In the genomic region with DNA sequence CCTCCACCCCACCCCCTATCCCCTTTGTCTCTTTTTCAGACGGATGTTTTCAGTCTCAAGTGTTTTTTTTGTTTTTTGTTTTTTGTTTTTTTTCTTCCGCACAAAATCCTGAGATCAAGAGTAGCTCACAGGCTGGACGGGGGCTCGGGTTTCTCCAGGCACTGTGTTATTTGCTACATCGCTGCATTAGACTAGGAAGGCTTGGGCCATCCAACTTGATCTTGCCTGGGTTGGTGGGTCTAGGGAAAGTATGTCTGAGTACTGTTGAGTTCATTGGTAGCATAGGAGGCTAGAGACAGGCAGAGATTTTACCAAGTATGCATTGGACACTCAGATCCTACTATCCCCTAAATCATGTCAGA, we compare ENCODE assay signal across 16 mouse cellular contexts. TPM values are rescaled to one million over a fixed set of nuclear protein-coding genes. Genes with fewer than 3 reads are reported as not detected.
A peak's percentile ranks its signal among the peaks of the same experiment; 100 is the strongest.
DNase-seq lines count a peak whose midpoint lies in the region; ATAC-seq lines count a peak whose summit lies in the region.
"Had no signal": no experiment of that assay in that cellular context is flagged by ENCODE, and none has a peak within 500 bp of the region (broad histone marks: within the 10 kb centered on the region; RNA-seq: fewer than 3 reads in every experiment).

No protein-coding gene starts in this region.

- H3K36me3 ChIP-seq in neural tube, embryonic 11.5 days (ENCODE audit: control insufficient read depth, insufficient read depth, low read length), result no peaks in the 10 kb centered on the region
- H3K36me3 ChIP-seq in hindbrain, embryonic 10.5 days, result peaks cover 12% of the 10 kb centered on the region
- peaks cover 11% of the 10 kb centered on the region for H3K36me3 ChIP-seq in midbrain, embryonic 10.5 days
- no peaks in the 10 kb centered on the region for H3K36me3 ChIP-seq in kidney, embryonic 16.5 days (ENCODE audit: insufficient read depth, low read length)
- H3K36me3 ChIP-seq: kidney, embryonic 15.5 days had no signal

- no peaks in the 10 kb centered on the region for H3K9me3 ChIP-seq in neural tube, embryonic 11.5 days (ENCODE audit: control insufficient read depth, low read length)
- no peaks in the 10 kb centered on the region for H3K9me3 ChIP-seq in hindbrain, embryonic 10.5 days
- H3K9me3 ChIP-seq in midbrain, embryonic 10.5 days (replicated peaks), result no peaks in the 10 kb centered on the region
- H3K9me3 ChIP-seq in kidney, embryonic 16.5 days (ENCODE audit: low read length), result no peaks in the 10 kb centered on the region
- H3K9me3 ChIP-seq: kidney, embryonic 15.5 days had no signal

- peak overlapping the region; percentile 71 for H3K9ac ChIP-seq in neural tube, embryonic 11.5 days (ENCODE audit: low read length)
- no peak overlapping the region for H3K9ac ChIP-seq in kidney, embryonic 16.5 days (replicated peaks; ENCODE audit: low read length)
- H3K9ac ChIP-seq: kidney, embryonic 15.5 days had no signal

- H3K4me3 ChIP-seq in neural tube, embryonic 11.5 days (ENCODE audit: low read depth, low read length), result peak overlapping the region; percentile 33; the same call in 1 of the 2 replicates
- H3K4me3 ChIP-seq in hindbrain, embryonic 10.5 days, result peak overlapping the region; percentile 81
- peak overlapping the region; percentile 82 for H3K4me3 ChIP-seq in midbrain, embryonic 10.5 days
- no peak overlapping the region for H3K4me3 ChIP-seq in kidney, embryonic 16.5 days (ENCODE audit: low read length)
- H3K4me3 ChIP-seq: kidney, embryonic 15.5 days had no signal

- DNase-seq in neural tube, embryonic 11.5 days (ENCODE audit: low spot score), result peak; percentile 43
- DNase-seq in neural tube, embryonic 10.5 days (ENCODE audit: extremely low spot score, low spot score), result no peak
- DNase-seq in hindbrain, embryonic 10.5 days (ENCODE audit: low spot score), result no peak
- DNase-seq in midbrain, embryonic 10.5 days (ENCODE audit: low spot score), result no peak
- DNase-seq in spleen, postnatal 36 days (ENCODE audit: low spot score in 2 of 2), result no peak
- DNase-seq in urinary bladder, adult 2 months (ENCODE audit: low spot score), result no peak
- no peak for DNase-seq in natural killer cell, adult 2 months (ENCODE audit: low spot score in 2 of 2)
- DNase-seq: adrenal gland, postnatal 25 days; heart, adult 11 months; heart, postnatal 14 days; layer of hippocampus, postnatal 36 days had no signal

- 0 out of 2 replicates have a peak overlapping the region, but pooled peaks have one; percentile 34 for H3K27ac ChIP-seq in neural tube, embryonic 11.5 days (ENCODE audit: low read depth, low read length)
- peak overlapping the region; percentile 97 for H3K27ac ChIP-seq in hindbrain, embryonic 10.5 days
- peak overlapping the region; percentile 97 for H3K27ac ChIP-seq in midbrain, embryonic 10.5 days (replicated peaks)
- H3K27ac ChIP-seq in kidney, embryonic 16.5 days (ENCODE audit: low read length), result no peak overlapping the region
- H3K27ac ChIP-seq: kidney, embryonic 15.5 days had no signal

- ATAC-seq in neural tube, embryonic 11.5 days (ENCODE audit: insufficient read depth, low FRiP score, low TSS enrichment), result no peak
- ATAC-seq in kidney, embryonic 16.5 days (ENCODE audit: low FRiP score, low TSS enrichment), result no peak

- H3K4me2 ChIP-seq in neural tube, embryonic 11.5 days (ENCODE audit: low read depth), result peak overlapping the region; percentile 51
- H3K4me2 ChIP-seq in kidney, embryonic 16.5 days (replicated peaks; ENCODE audit: low read depth, low read length), result no peak overlapping the region
- H3K4me2 ChIP-seq: kidney, embryonic 15.5 days had no signal

- H3K27me3 ChIP-seq in neural tube, embryonic 11.5 days (ENCODE audit: control insufficient read depth, insufficient read depth, low read length), result peaks cover 68% of the 10 kb centered on the region
- H3K27me3 ChIP-seq in hindbrain, embryonic 10.5 days (ENCODE audit: insufficient read depth, poor library complexity, severe bottlenecking), result peaks cover 98% of the 10 kb centered on the region
- H3K27me3 ChIP-seq in midbrain, embryonic 10.5 days (ENCODE audit: low read depth, poor library complexity, severe bottlenecking), result peaks cover 98% of the 10 kb centered on the region
- H3K27me3 ChIP-seq in kidney, embryonic 16.5 days (ENCODE audit: insufficient read depth, low read length), result peaks cover 92% of the 10 kb centered on the region

- H3K4me1 ChIP-seq in neural tube, embryonic 11.5 days (ENCODE audit: control insufficient read depth, insufficient read depth, low read length), result peaks cover 6% of the 10 kb centered on the region
- peaks cover 59% of the 10 kb centered on the region for H3K4me1 ChIP-seq in hindbrain, embryonic 10.5 days (replicated peaks)
- H3K4me1 ChIP-seq in midbrain, embryonic 10.5 days, result peaks cover 74% of the 10 kb centered on the region
- peaks cover 3% of the 10 kb centered on the region; the same call in 1 of the 2 replicates for H3K4me1 ChIP-seq in kidney, embryonic 16.5 days (ENCODE audit: insufficient read depth, low read length)

- WGBS in neural tube, embryonic 11.5 days, result 3% methylated on average over 5 of the region's 5 CpGs
- WGBS in hindbrain, embryonic 10.5 days, result 2% methylated on average over 5 of the region's 5 CpGs
- WGBS in midbrain, embryonic 10.5 days, result 2% methylated on average over 5 of the region's 5 CpGs
- 4% methylated on average over 5 of the region's 5 CpGs for WGBS in kidney, embryonic 16.5 days

RNA-seq across cellular contexts. Expression of gene Gm10837, which starts 7.4 kb away (rescaled TPM):
- 0.51 and 0.54 TPM in 2 replicates for polyA plus RNA-seq in neural tube, embryonic 11.5 days (2014; fragmentation: Nextera tagmentation; extraction: Ambion mirVana)
- polyA plus RNA-seq in hindbrain, embryonic 10.5 days (2016; fragmentation: Nextera tagmentation; extraction: Ambion mirVana), result 0.24 and 0.29 TPM in 2 replicates
- 0.07 and 0.25 TPM in 2 replicates for polyA plus RNA-seq in midbrain, embryonic 10.5 days (2016; fragmentation: Nextera tagmentation; extraction: Ambion mirVana)
- polyA plus RNA-seq in kidney, embryonic 16.5 days (2015; fragmentation: Nextera tagmentation; extraction: Ambion mirVana), result not detected in 2 replicates
- not detected in 2 replicates for polyA plus RNA-seq in urinary bladder, adult 2 months (2012; rRNA removed)
- polyA plus RNA-seq: kidney, embryonic 15.5 days; liver, embryonic 16.5 days; spleen, adult 2 months; thymus, postnatal 0 days had no signal

RNA-seq across cellular contexts. Expression of gene Zic2, which starts 7.8 kb away (rescaled TPM):
- polyA plus RNA-seq in neural tube, embryonic 11.5 days (2014; fragmentation: Nextera tagmentation; extraction: Ambion mirVana), result 6.3 and 7.6 TPM in 2 replicates
- 7.2 and 10.1 TPM in 2 replicates for polyA plus RNA-seq in hindbrain, embryonic 10.5 days (2016; fragmentation: Nextera tagmentation; extraction: Ambion mirVana)
- polyA plus RNA-seq in midbrain, embryonic 10.5 days (2016; fragmentation: Nextera tagmentation; extraction: Ambion mirVana), result 5.7 and 6.4 TPM in 2 replicates
- not detected in 2 replicates for polyA plus RNA-seq in kidney, embryonic 16.5 days (2015; fragmentation: Nextera tagmentation; extraction: Ambion mirVana)
- 0.07 TPM in 1 of 2 replicates, not detected in the other for polyA plus RNA-seq in urinary bladder, adult 2 months (2012; rRNA removed)
- polyA plus RNA-seq: kidney, embryonic 15.5 days; liver, embryonic 16.5 days; spleen, adult 2 months; thymus, postnatal 0 days had no signal

RNA-seq across cellular contexts. Expression of gene Zic5, which starts 17.5 kb away (rescaled TPM):
- polyA plus RNA-seq in neural tube, embryonic 11.5 days (2014; fragmentation: Nextera tagmentation; extraction: Ambion mirVana), result 10.3 and 10.8 TPM in 2 replicates
- polyA plus RNA-seq in hindbrain, embryonic 10.5 days (2016; fragmentation: Nextera tagmentation; extraction: Ambion mirVana), result 16.5 and 20.3 TPM in 2 replicates
- 13.6 and 15.3 TPM in 2 replicates for polyA plus RNA-seq in midbrain, embryonic 10.5 days (2016; fragmentation: Nextera tagmentation; extraction: Ambion mirVana)
- 0.06 and 0.14 TPM in 2 replicates for polyA plus RNA-seq in kidney, embryonic 16.5 days (2015; fragmentation: Nextera tagmentation; extraction: Ambion mirVana)
- not detected in 2 replicates for polyA plus RNA-seq in urinary bladder, adult 2 months (2012; rRNA removed)
- polyA plus RNA-seq: liver, embryonic 16.5 days; spleen, adult 2 months; thymus, postnatal 0 days had no signal

RNA-seq across cellular contexts. Expression of gene Gm5089, which starts 32.1 kb away (rescaled TPM):
- polyA plus RNA-seq in neural tube, embryonic 11.5 days (2014; fragmentation: Nextera tagmentation; extraction: Ambion mirVana), result 0.23 and 0.35 TPM in 2 replicates
- 1.9 and 2.4 TPM in 2 replicates for polyA plus RNA-seq in hindbrain, embryonic 10.5 days (2016; fragmentation: Nextera tagmentation; extraction: Ambion mirVana)
- polyA plus RNA-seq in midbrain, embryonic 10.5 days (2016; fragmentation: Nextera tagmentation; extraction: Ambion mirVana), result 0.82 and 1.3 TPM in 2 replicates
- polyA plus RNA-seq in kidney, embryonic 16.5 days (2015; fragmentation: Nextera tagmentation; extraction: Ambion mirVana), result not detected in 2 replicates
- polyA plus RNA-seq in urinary bladder, adult 2 months (2012; rRNA removed), result not detected in 2 replicates
- polyA plus RNA-seq: liver, embryonic 16.5 days; spleen, adult 2 months; thymus, postnatal 0 days had no signal

RNA-seq across cellular contexts. Expression of gene Pcca, which starts 51.1 kb away (rescaled TPM):
- 33.1 and 33.4 TPM in 2 replicates for polyA plus RNA-seq in neural tube, embryonic 11.5 days (2014; fragmentation: Nextera tagmentation; extraction: Ambion mirVana)
- 25.6 and 29.3 TPM in 2 replicates for polyA plus RNA-seq in hindbrain, embryonic 10.5 days (2016; fragmentation: Nextera tagmentation; extraction: Ambion mirVana)
- polyA plus RNA-seq in midbrain, embryonic 10.5 days (2016; fragmentation: Nextera tagmentation; extraction: Ambion mirVana), result 30.5 TPM in 2 replicates
- polyA plus RNA-seq in kidney, embryonic 16.5 days (2015; fragmentation: Nextera tagmentation; extraction: Ambion mirVana), result 29.7 and 30.7 TPM in 2 replicates
- 27.3 and 28.3 TPM in 2 replicates for polyA plus RNA-seq in urinary bladder, adult 2 months (2012; rRNA removed)
